Mouse (Mus musculus) naive thymus-derived CD4-positive, alpha-beta T cell, adult 2 months (primary cell): ENCODE measurements around the gene Cd63.

Experiments used
- DNase-seq: peaks from one replicate; pipeline ENCODE4 v3.0.0-alpha.2; 2011; ENCODE audit warnings: low read depth

Gene Cd63

GRCm38 (mm10) chr10:128900698-128901097, at the start of gene Cd63:
TSS of gene Cd63 (plus strand) at chr10:128900989.
- no peak for DNase-seq

GRCm38 (mm10) chr10:128861176-128861575, 39.6 kb upstream of the Cd63 start:
- DNase-seq, result no peak

- DNase-seq, result peak; percentile 32
Observed at GRCm38 (mm10) chr10:128866042-128866441, 34.7 kb upstream of the Cd63 start.

- DNase-seq, result no peak
Observed at GRCm38 (mm10) chr10:128866518-128866917, 34.3 kb upstream of the Cd63 start.

GRCm38 (mm10) chr10:128870341-128870740, 30.4 kb upstream of the Cd63 start:
- no peak for DNase-seq

- DNase-seq, result no peak
Observed at GRCm38 (mm10) chr10:128878291-128878690, 22.5 kb upstream of the Cd63 start.

- DNase-seq, result no peak
Observed at GRCm38 (mm10) chr10:128878811-128879210, 22.0 kb upstream of the Cd63 start.

GRCm38 (mm10) chr10:128882067-128882466, 18.7 kb upstream of the Cd63 start:
- no peak for DNase-seq

- DNase-seq, result no peak
Observed at GRCm38 (mm10) chr10:128888941-128889827, 11.6 kb upstream of the Cd63 start.

GRCm38 (mm10) chr10:128889846-128890245, 10.9 kb upstream of the Cd63 start:
- DNase-seq, result no peak

- peak; percentile 49 for DNase-seq
Observed at GRCm38 (mm10) chr10:128890383-128891295, 10.2 kb upstream of the Cd63 start.

- peak; percentile 72 for DNase-seq
Observed at GRCm38 (mm10) chr10:128891296-128892094, 9.3 kb upstream of the Cd63 start, which contains the start of gene Gdf11. TSS of gene Gdf11 (minus strand) at chr10:128891718.

- DNase-seq, result peak; percentile 60
Observed at GRCm38 (mm10) chr10:128892246-128892645, 8.5 kb upstream of the Cd63 start.

- peak; percentile 93 for DNase-seq
Observed at GRCm38 (mm10) chr10:128895437-128895836, 5.4 kb upstream of the Cd63 start.

GRCm38 (mm10) chr10:128895952-128896693, 4.7 kb upstream of the Cd63 start:
- no peak for DNase-seq

GRCm38 (mm10) chr10:128896807-128897206, 4.0 kb upstream of the Cd63 start:
- DNase-seq, result no peak

GRCm38 (mm10) chr10:128897501-128897900, 3.3 kb upstream of the Cd63 start:
- DNase-seq, result no peak

GRCm38 (mm10) chr10:128899759-128900490, 864 bp upstream of the Cd63 start:
- DNase-seq, result no peak

- DNase-seq, result no peak
Observed at GRCm38 (mm10) chr10:128901409-128901808, 620 bp downstream of the Cd63 start.

- DNase-seq, result no peak
Observed at GRCm38 (mm10) chr10:128902409-128902988, 1.7 kb downstream of the Cd63 start.
